Mouse (Mus musculus) lung, adult 2 months (tissue): ENCODE results near the gene Nipal3. TPM values are rescaled to one million over a fixed set of nuclear protein-coding genes. Genes with fewer than 3 reads are reported as not detected.
A peak's percentile ranks its signal among the peaks of the same experiment; 100 is the strongest.

ENCODE experiments used
- DNase-seq: peaks from one replicate; pipeline ENCODE4 v3.0.0; 2022
- H3K4me1 ChIP-seq: fragments of 200-500 bp; 2 replicates; pipeline ENCODE4 v1.6.1; 2011; ENCODE audit warnings: low read length; ENCODE audit not compliant: control insufficient read depth, insufficient read depth
- H3K4me3 ChIP-seq: fragments of 200-500 bp; replicated peaks from 2 replicates; pipeline ENCODE3; 2011; ENCODE audit warnings: low read depth, mild to moderate bottlenecking, control low read depth, low read length; ENCODE audit errors: extremely low read depth
- CTCF ChIP-seq: fragments of 200-500 bp; IDR thresholded peaks from 2 replicates; pipeline ENCODE4 v1.5.1; 2011; ENCODE audit warnings: mild to moderate bottlenecking, low read length, control low read depth; ENCODE audit not compliant: insufficient read depth
- POLR2A ChIP-seq: fragments of 200-500 bp; IDR thresholded peaks from 2 replicates; pipeline ENCODE4 v1.6.1; 2011; ENCODE audit warnings: low read depth, mild to moderate bottlenecking, control low read depth, low read length, borderline replicate concordance; ENCODE audit errors: extremely low read depth
- WGBS: fragments of 180-500 bp; shearing (Covaris S2); methylation state at CpG from one replicate; pipeline ENCODE4 v1.1.7; 2018; 5-methylcytosine and 5-hydroxymethylcytosine counted together
- polyA plus RNA-seq: library from polyadenylated mRNA; depleted of rRNA; stranded (reverse); fragments of >200 nt; gene quantifications from 2 replicates; pipeline ENCODE4 v1.2.3, GENCODE M21; 2012; rRNA removed

The Nipal3 gene
- polyA plus RNA-seq, 1 experiment, result 84.6 TPM

- 43% methylated on average over 7 of the region's 7 CpGs for WGBS
- DNase-seq, result no peak
- no peak overlapping the region for H3K4me3 ChIP-seq
- 0 out of 2 replicates have a peak, but pooled peaks cover 2% of the 10 kb centered on the region for H3K4me1 ChIP-seq
- TF ChIP-seq CTCF (no peak), POLR2A (no peak)
These were observed 93.0 kb downstream of the Nipal3 start for GRCm38 (mm10) chr4:135401881-135402280.

GRCm38 (mm10) chr4:135397991-135398390 is 96.8 kb downstream of the Nipal3 start, which contains the start of gene Ncmap:
Ncmap (minus strand) TSS chr4:135398227.
- 0 out of 2 replicates have a peak, but pooled peaks cover 2% of the 10 kb centered on the region for H3K4me1 ChIP-seq
- WGBS, result 1% methylated on average over 29 of the region's 29 CpGs

GRCm38 (mm10) chr4:135397551-135397950 is 97.3 kb downstream of the Nipal3 start:
- Histone ChIP-seq H3K4me1 (0 out of 2 replicates have a peak, but pooled peaks cover 2% of the 10 kb centered on the region), H3K4me3 (peak overlapping the region; percentile 18)
- 13% methylated on average over 16 of the region's 16 CpGs for WGBS
- TF ChIP-seq CTCF (no peak), POLR2A (no peak)
- DNase-seq, result no peak

More at GRCm38 (mm10) chr4:135397991-135398390, 96.8 kb downstream of the Nipal3 start, which contains the start of gene Ncmap:
- no peak for TF ChIP-seq CTCF
- TF ChIP-seq POLR2A, result no peak
- DNase-seq, result no peak
- peak within 1 kb of the TSS; percentile 18 for H3K4me3 ChIP-seq

- 0 out of 2 replicates have a peak, but pooled peaks cover 2% of the 10 kb centered on the region for H3K4me1 ChIP-seq
- no peak overlapping the region for H3K4me3 ChIP-seq
- TF ChIP-seq CTCF (no peak), POLR2A (no peak)
- WGBS, result 86% methylated on average over 5 of the region's 5 CpGs
- DNase-seq, result no peak
These were observed 98.5 kb downstream of the Nipal3 start for GRCm38 (mm10) chr4:135396303-135396702.

Other genes with a start within 250 kb of the Nipal3 start
- gene Clic4, start 222.2 kb downstream of the Nipal3 start, polyA plus RNA-seq, result 190 and 227 TPM in 2 replicates
- gene Srrm1, start 141.7 kb downstream of the Nipal3 start, polyA plus RNA-seq, result 19.4 and 31.0 TPM in 2 replicates
- 3.0 and 5.4 TPM in 2 replicates for gene Ncmap, start 96.8 kb downstream of the Nipal3 start, polyA plus RNA-seq
- gene Rcan3, start 61.2 kb downstream of the Nipal3 start, polyA plus RNA-seq, result 13.6 and 14.3 TPM in 2 replicates
- 1.3 and 1.4 TPM in 2 replicates for gene Stpg1, start 248 bp downstream of the Nipal3 start, polyA plus RNA-seq
- 0.11 and 6.3 TPM in 2 replicates for gene Grhl3, start 78.6 kb upstream of the Nipal3 start, polyA plus RNA-seq
- gene Ifnlr1, start 191.2 kb upstream of the Nipal3 start, polyA plus RNA-seq, result 6.7 and 8.8 TPM in 2 replicates
- 2.0 and 3.0 TPM in 2 replicates for gene Il22ra1, start 233.1 kb upstream of the Nipal3 start, polyA plus RNA-seq